Comparison of ENCODE assay signal across 10 mouse cellular contexts in the genomic region with DNA sequence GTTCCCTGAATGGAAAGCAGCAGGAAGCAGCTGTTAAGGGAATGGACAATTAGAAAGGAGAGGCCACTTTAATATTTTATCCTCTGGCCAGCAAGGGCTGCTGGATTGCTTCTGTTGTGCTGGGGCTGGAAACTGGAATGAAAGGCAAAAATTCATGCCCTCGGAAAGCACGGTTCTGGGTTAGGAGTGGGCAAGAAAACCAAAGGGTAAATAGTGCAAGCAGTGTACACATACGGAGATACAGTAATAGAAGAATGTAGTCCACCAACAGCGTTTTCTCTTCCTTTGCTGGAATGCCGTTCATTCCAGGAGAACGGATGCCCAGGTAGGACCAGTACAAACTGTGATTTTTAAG. TPM values are rescaled to one million over a fixed set of nuclear protein-coding genes. Genes with fewer than 3 reads are reported as not detected.
DNase-seq lines count a peak whose midpoint lies in the region; ATAC-seq and TF ChIP-seq lines count a peak whose summit lies in the region.
"Had no signal": no experiment of that assay in that cellular context is flagged by ENCODE, and none has a peak within 500 bp of the region (broad histone marks: within the 10 kb centered on the region; RNA-seq: fewer than 3 reads in every experiment).

No protein-coding gene starts in this region.

- no peak for DNase-seq in gastrocnemius, adult 2 months
- no peak for DNase-seq in gastrocnemius, postnatal 14 days
- no peak for DNase-seq in lung, embryonic 14.5 days
- no peak for DNase-seq in lung, postnatal 4 days
- no peak for DNase-seq in intestine, embryonic 14.5 days (ENCODE audit: low spot score)
- DNase-seq in retina, embryonic 14.5 days (ENCODE audit: low spot score): no peak
- no peak for DNase-seq in thymus, postnatal 36 days

- TF ChIP-seq CTCF in gastrocnemius, adult 2 months (IDR thresholded peaks at IDR 0.05): no peak
- no peak for TF ChIP-seq CTCF in lung, embryonic 14.5 days (IDR thresholded peaks at IDR 0.05; ENCODE audit: low read depth)

- H3K9me3 ChIP-seq in lung, embryonic 14.5 days (ENCODE audit: low read depth, low read length): no peaks in the 10 kb centered on the region; the same call in 1 of the 2 replicates
- H3K9me3 ChIP-seq in intestine, embryonic 14.5 days (ENCODE audit: control insufficient read depth, low read length): peaks cover 6% of the 10 kb centered on the region; the same call in 1 of the 2 replicates
- no peaks in the 10 kb centered on the region for H3K9me3 ChIP-seq in neural tube, embryonic 15.5 days (replicated peaks)

- H3K4me2 ChIP-seq in lung, embryonic 14.5 days: no peak overlapping the region
- H3K4me2 ChIP-seq in intestine, embryonic 14.5 days (ENCODE audit: low read length): no peak overlapping the region
- peak overlapping the region; percentile 19 for H3K4me2 ChIP-seq in neural tube, embryonic 15.5 days

- H3K27ac ChIP-seq in gastrocnemius, adult 2 months: peak overlapping the region; percentile 77
- peak overlapping the region; percentile 86 for H3K27ac ChIP-seq in lung, embryonic 14.5 days (ENCODE audit: low read depth)
- H3K27ac ChIP-seq in intestine, embryonic 14.5 days (ENCODE audit: low read depth): peak overlapping the region; percentile 92
- peak overlapping the region; percentile 78 for H3K27ac ChIP-seq in neural tube, embryonic 15.5 days (replicated peaks)
- H3K27ac ChIP-seq: macrophage had no signal

- H3K36me3 ChIP-seq in lung, embryonic 14.5 days (ENCODE audit: insufficient read depth): no peaks in the 10 kb centered on the region
- H3K36me3 ChIP-seq in intestine, embryonic 14.5 days (ENCODE audit: control insufficient read depth, insufficient read depth, low read length): no peaks in the 10 kb centered on the region
- no peaks in the 10 kb centered on the region for H3K36me3 ChIP-seq in neural tube, embryonic 15.5 days

- intact Hi-C loops in gastrocnemius, adult 2 months (cut with DNase I): no loop called here
- intact Hi-C loops in gastrocnemius, postnatal 14 days (cut with DNase I; ENCODE audit: low total_unique reads): no loop called here

- ATAC-seq in lung, embryonic 14.5 days (ENCODE audit: insufficient read depth): no peak; the same call in none of the 2 replicates
- ATAC-seq in intestine, embryonic 14.5 days (replicated peaks; ENCODE audit: low FRiP score, low TSS enrichment, low read depth): no peak
- peak; percentile 48; the same call in 1 of the 2 replicates for ATAC-seq in neural tube, embryonic 15.5 days (ENCODE audit: low FRiP score)
- ATAC-seq: Patski had no signal

- 59% methylated on average over 6 of the region's 6 CpGs for WGBS in lung, embryonic 14.5 days
- 55% methylated on average over 6 of the region's 6 CpGs for WGBS in intestine, embryonic 14.5 days
- 55% methylated on average over 6 of the region's 6 CpGs for whole genome bisulfite sequencing in neural tube, embryonic 15.5 days

- H3K4me3 ChIP-seq in gastrocnemius, adult 2 months: peak overlapping the region; percentile 64
- H3K4me3 ChIP-seq in lung, embryonic 14.5 days (ENCODE audit: low read depth, low read length): no peak overlapping the region
- H3K4me3 ChIP-seq in intestine, embryonic 14.5 days (ENCODE audit: low read depth, low read length): no peak overlapping the region
- H3K4me3 ChIP-seq in neural tube, embryonic 15.5 days (replicated peaks): no peak overlapping the region

- H3K27me3 ChIP-seq in lung, embryonic 14.5 days (ENCODE audit: insufficient read depth, low read length): no peaks in the 10 kb centered on the region
- no peaks in the 10 kb centered on the region for H3K27me3 ChIP-seq in intestine, embryonic 14.5 days (replicated peaks; ENCODE audit: control insufficient read depth, insufficient read depth, low read length)
- H3K27me3 ChIP-seq in neural tube, embryonic 15.5 days (replicated peaks): no peaks in the 10 kb centered on the region
- H3K27me3 ChIP-seq: Patski had no signal

- H3K9ac ChIP-seq in lung, embryonic 14.5 days: no peak overlapping the region
- H3K9ac ChIP-seq in intestine, embryonic 14.5 days (ENCODE audit: low read length): no peak overlapping the region
- H3K9ac ChIP-seq in neural tube, embryonic 15.5 days (replicated peaks): no peak overlapping the region

- H3K4me1 ChIP-seq in lung, embryonic 14.5 days (ENCODE audit: insufficient read depth): peaks cover 15% of the 10 kb centered on the region
- H3K4me1 ChIP-seq in intestine, embryonic 14.5 days (replicated peaks; ENCODE audit: control insufficient read depth, insufficient read depth, low read length): peaks cover 25% of the 10 kb centered on the region
- H3K4me1 ChIP-seq in neural tube, embryonic 15.5 days: peaks cover 18% of the 10 kb centered on the region

RNA-seq across cellular contexts. Expression of a gene that starts 50.8 kb away (rescaled TPM):
- total RNA-seq in gastrocnemius, adult 2 months (2021): 10 to 100 TPM; 68.3 to 69.8 TPM
- 10 to 100 TPM; 52.1 to 58.4 TPM for total RNA-seq in gastrocnemius, postnatal 14 days (2021)
- 148 and 158 TPM in 2 replicates for polyA plus RNA-seq in lung, embryonic 14.5 days (2014; fragmentation: Nextera tagmentation; extraction: Ambion mirVana)
- 144 and 157 TPM in 2 replicates for polyA plus RNA-seq in intestine, embryonic 14.5 days (2014; fragmentation: Nextera tagmentation; extraction: Ambion mirVana)
- 162 and 173 TPM in 2 replicates for polyA plus RNA-seq in neural tube, embryonic 15.5 days (2015; fragmentation: Nextera tagmentation; extraction: Ambion mirVana)
